In the genomic region with DNA sequence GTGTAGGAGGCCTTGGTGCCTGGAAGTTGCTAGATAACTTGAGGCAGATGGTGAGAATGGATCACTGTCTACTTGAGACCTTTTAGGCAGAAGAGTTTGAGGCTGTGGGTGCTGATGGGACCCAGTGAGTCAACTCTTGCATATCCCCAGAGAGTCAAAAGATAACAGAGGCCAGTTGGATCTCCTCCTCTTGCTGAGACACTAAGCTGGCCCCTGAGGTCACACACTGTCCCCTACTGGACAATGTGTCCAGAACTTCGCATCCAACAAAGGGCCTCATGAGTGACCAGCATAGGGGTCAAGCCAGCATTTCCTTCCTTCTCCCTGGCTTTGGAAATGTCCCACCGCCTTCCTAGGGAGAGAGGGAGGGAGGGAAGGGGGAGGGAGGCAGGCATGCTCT, we compare ENCODE assay signal across 25 mouse cellular contexts.
"Had no signal": no experiment of that assay in that cellular context is flagged by ENCODE, and none has a peak within 500 bp of the region (broad histone marks: within the 10 kb centered on the region; RNA-seq: fewer than 3 reads in every experiment).

No protein-coding gene starts in this region.

- H3K27ac ChIP-seq: gastrocnemius, adult 2 months; heart, adult 2 months; heart, embryonic 13.5 days; heart, embryonic 15.5 days; hindbrain, embryonic 10.5 days; hindbrain, embryonic 12.5 days; hindbrain, embryonic 14.5 days; intestine, embryonic 15.5 days; layer of hippocampus, adult 2 months; left cerebral cortex, adult 2 months; limb, embryonic 10.5 days; limb, embryonic 12.5 days; liver, embryonic 13.5 days had no signal

- H3K36me3 ChIP-seq: heart, embryonic 13.5 days; heart, embryonic 15.5 days; hindbrain, embryonic 10.5 days; hindbrain, embryonic 12.5 days; intestine, embryonic 15.5 days; limb, embryonic 10.5 days; limb, embryonic 12.5 days; liver, embryonic 13.5 days had no signal

- H3K9ac ChIP-seq: heart, embryonic 13.5 days; heart, embryonic 15.5 days; hindbrain, embryonic 12.5 days; hindbrain, embryonic 14.5 days; intestine, embryonic 15.5 days; limb, embryonic 12.5 days; liver, embryonic 13.5 days had no signal

- H3K27me3 ChIP-seq: heart, embryonic 13.5 days; heart, embryonic 15.5 days; hindbrain, embryonic 12.5 days; intestine, embryonic 15.5 days; limb, embryonic 12.5 days; liver, embryonic 13.5 days had no signal

- ATAC-seq: hindbrain, embryonic 16.5 days; inflammation-experienced regulatory T-cells, adult 6 months; intestine, embryonic 15.5 days; intestine, postnatal 0 days had no signal

- H3K4me3 ChIP-seq: gastrocnemius, adult 2 months; heart, adult 2 months; heart, embryonic 13.5 days; heart, embryonic 15.5 days; hindbrain, embryonic 10.5 days; hindbrain, embryonic 12.5 days; intestine, embryonic 15.5 days; layer of hippocampus, adult 2 months; left cerebral cortex, adult 2 months; limb, embryonic 10.5 days; limb, embryonic 12.5 days; liver, embryonic 13.5 days had no signal

- H3K4me1 ChIP-seq: hindbrain, embryonic 12.5 days; intestine, embryonic 15.5 days; limb, embryonic 10.5 days; limb, embryonic 12.5 days; liver, embryonic 13.5 days had no signal

- DNase-seq: gastrocnemius, adult 2 months; gastrocnemius, postnatal 10 days; gastrocnemius, postnatal 25 days; heart, adult 2 months; heart, postnatal 14 days; heart, postnatal 4 days; kidney, adult 18-20 months; kidney, postnatal 10 days; kidney, postnatal 25 days; kidney, postnatal 4 days; liver, embryonic 13.5 days had no signal

- H3K9me3 ChIP-seq: heart, embryonic 13.5 days; heart, embryonic 15.5 days; hindbrain, embryonic 10.5 days; intestine, embryonic 15.5 days; limb, embryonic 10.5 days; liver, embryonic 13.5 days had no signal

- H3K4me2 ChIP-seq: heart, embryonic 11.5 days; heart, embryonic 13.5 days; heart, embryonic 15.5 days; hindbrain, embryonic 12.5 days; hindbrain, embryonic 14.5 days; intestine, embryonic 15.5 days; limb, embryonic 12.5 days; liver, embryonic 13.5 days had no signal
